Mouse (Mus musculus): ENCODE measurements around the gene Mrps18a. TPM values are rescaled to one million over a fixed set of nuclear protein-coding genes. Genes with fewer than 3 reads are reported as not detected.
A peak's percentile ranks its signal among the peaks of the same experiment; 100 is the strongest.

Mrps18a gene
- total and polyA plus RNA-seq, 2 experiments from 2014 or later: 79.4 to 176 TPM

- WGBS: 97% methylated on average over 8 of the region's 8 CpGs
- H3K36me3 ChIP-seq (ENCODE audit: insufficient read depth): peaks cover 50% of the 10 kb centered on the region
- TF ChIP-seq CTCF (IDR thresholded peaks at IDR 0.05; ENCODE audit: low read depth): no peak
- no peaks in the 10 kb centered on the region for H3K27me3 ChIP-seq (ENCODE audit: insufficient read depth, low read length)
- no peak for ATAC-seq
- no peak overlapping the region for H3K27ac ChIP-seq (ENCODE audit: low read depth, low read length)
- H3K4me2 ChIP-seq (ENCODE audit: low read depth): no peak overlapping the region
- H3K9me3 ChIP-seq (ENCODE audit: low read length): no peaks in the 10 kb centered on the region
- H3K4me3 ChIP-seq (ENCODE audit: low read depth, low read length): no peak overlapping the region
- DNase-seq: no peak
- H3K9ac ChIP-seq: no peak overlapping the region
- peaks cover 15% of the 10 kb centered on the region for H3K4me1 ChIP-seq (ENCODE audit: insufficient read depth)
Measured at GRCm38 (mm10) chr17:46164301-46164700, 53.5 kb downstream of the Mrps18a start.

DNA sequence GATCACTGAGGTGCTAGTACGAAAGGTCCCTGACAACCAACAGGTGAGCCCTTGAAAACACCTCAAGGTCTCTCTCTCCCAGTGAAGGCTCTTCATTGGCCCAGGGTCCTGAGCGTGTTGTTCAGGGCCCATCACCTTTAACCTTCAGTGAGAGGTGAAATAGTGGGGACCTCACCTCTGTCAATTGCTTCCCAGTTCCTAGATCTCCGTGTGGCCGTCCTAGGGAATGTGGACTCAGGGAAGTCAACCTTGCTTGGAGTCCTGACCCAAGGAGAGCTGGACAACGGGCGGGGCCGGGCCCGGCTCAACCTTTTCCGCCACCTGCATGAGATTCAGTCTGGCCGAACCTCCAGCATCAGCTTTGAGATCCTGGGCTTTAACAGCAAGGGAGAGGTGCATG is 54.0 kb downstream of the Mrps18a start:
- Histone ChIP-seq H3K9ac (no peak overlapping the region), H3K27me3 (ENCODE audit: insufficient read depth, low read length) (no peaks in the 10 kb centered on the region), H3K4me1 (ENCODE audit: insufficient read depth) (peaks cover 15% of the 10 kb centered on the region), H3K36me3 (ENCODE audit: insufficient read depth) (peaks cover 54% of the 10 kb centered on the region), H3K4me3 (ENCODE audit: low read depth, low read length) (no peak overlapping the region), H3K27ac (ENCODE audit: low read depth, low read length) (no peak overlapping the region), H3K4me2 (ENCODE audit: low read depth) (no peak overlapping the region), H3K9me3 (ENCODE audit: low read length) (no peaks in the 10 kb centered on the region)
- WGBS: 95% methylated on average over 10 of the region's 10 CpGs
- ATAC-seq: no peak
- no peak for DNase-seq
- no peak for TF ChIP-seq CTCF (IDR thresholded peaks at IDR 0.05; ENCODE audit: low read depth)

DNA sequence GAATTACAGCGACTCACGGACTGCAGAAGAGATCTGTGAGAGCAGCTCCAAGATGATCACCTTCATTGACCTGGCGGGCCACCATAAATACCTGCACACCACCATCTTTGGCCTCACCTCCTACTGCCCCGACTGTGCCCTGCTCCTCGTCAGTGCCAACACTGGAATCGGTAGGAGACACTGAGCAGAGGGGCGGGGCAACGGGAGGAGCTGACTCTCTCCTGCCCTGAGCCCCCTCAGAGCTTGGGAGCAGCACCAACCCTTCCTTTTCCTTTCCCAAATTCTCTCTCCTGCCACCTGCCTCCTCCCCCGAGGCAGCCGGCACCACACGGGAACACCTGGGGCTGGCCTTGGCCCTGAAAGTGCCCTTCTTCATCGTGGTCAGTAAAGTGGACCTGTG is 54.7 kb downstream of the Mrps18a start:
- TF ChIP-seq CTCF (IDR thresholded peaks at IDR 0.05; ENCODE audit: low read depth): no peak
- Histone ChIP-seq H3K4me3 (ENCODE audit: low read depth, low read length) (no peak overlapping the region), H3K9me3 (ENCODE audit: low read length) (no peaks in the 10 kb centered on the region), H3K36me3 (ENCODE audit: insufficient read depth) (peaks cover 60% of the 10 kb centered on the region), H3K4me1 (ENCODE audit: insufficient read depth) (peaks cover 15% of the 10 kb centered on the region), H3K9ac (no peak overlapping the region), H3K27ac (ENCODE audit: low read depth, low read length) (no peak overlapping the region), H3K27me3 (ENCODE audit: insufficient read depth, low read length) (no peaks in the 10 kb centered on the region), H3K4me2 (ENCODE audit: low read depth) (no peak overlapping the region)
- DNase-seq (no peak), ATAC-seq (no peak)
- WGBS: 89% methylated on average over 12 of the region's 12 CpGs

GRCm38 (mm10) chr17:46166270-46166669 is 55.5 kb downstream of the Mrps18a start:
- ATAC-seq (no peak), DNase-seq (no peak)
- WGBS: 79% methylated on average over 5 of the region's 5 CpGs
- Histone ChIP-seq H3K9me3 (ENCODE audit: low read length) (no peaks in the 10 kb centered on the region), H3K4me3 (ENCODE audit: low read depth, low read length) (no peak overlapping the region), H3K36me3 (ENCODE audit: insufficient read depth) (peaks cover 62% of the 10 kb centered on the region), H3K27me3 (ENCODE audit: insufficient read depth, low read length) (no peaks in the 10 kb centered on the region), H3K4me1 (ENCODE audit: insufficient read depth) (peaks cover 15% of the 10 kb centered on the region), H3K4me2 (ENCODE audit: low read depth) (no peak overlapping the region), H3K27ac (ENCODE audit: low read depth, low read length) (no peak overlapping the region), H3K9ac (no peak overlapping the region)
- no peak for TF ChIP-seq CTCF (IDR thresholded peaks at IDR 0.05; ENCODE audit: low read depth)

DNA sequence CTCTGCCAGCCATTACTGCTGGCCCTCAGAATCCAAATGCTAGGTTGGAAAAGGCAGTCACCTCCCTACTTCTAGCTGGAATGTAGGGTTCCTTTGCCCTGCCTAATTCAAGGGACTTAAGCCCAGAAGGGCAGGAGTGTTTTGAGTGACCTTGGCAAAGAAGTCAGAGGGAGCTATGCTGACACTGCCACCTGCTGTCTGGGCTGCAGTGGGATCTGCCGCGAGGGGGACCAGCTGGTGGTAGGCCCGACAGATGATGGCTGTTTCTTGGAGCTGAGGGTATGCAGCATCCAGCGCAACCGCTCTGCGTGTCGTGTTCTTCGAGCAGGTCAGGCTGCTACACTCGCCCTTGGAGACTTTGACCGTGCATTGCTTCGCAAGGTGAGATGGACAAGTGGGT is 56.2 kb downstream of the Mrps18a start:
- Histone ChIP-seq H3K27ac (ENCODE audit: low read depth, low read length) (no peak overlapping the region), H3K27me3 (ENCODE audit: insufficient read depth, low read length) (no peaks in the 10 kb centered on the region), H3K4me3 (ENCODE audit: low read depth, low read length) (no peak overlapping the region), H3K36me3 (ENCODE audit: insufficient read depth) (peaks cover 66% of the 10 kb centered on the region), H3K9ac (no peak overlapping the region), H3K4me2 (ENCODE audit: low read depth) (no peak overlapping the region), H3K9me3 (ENCODE audit: low read length) (no peaks in the 10 kb centered on the region), H3K4me1 (ENCODE audit: insufficient read depth) (peaks cover 9% of the 10 kb centered on the region; the same call in 1 of the 2 replicates)
- ATAC-seq (no peak), DNase-seq (no peak)
- peak; percentile 57 for TF ChIP-seq CTCF (IDR thresholded peaks at IDR 0.05; ENCODE audit: low read depth)
- WGBS: 83% methylated on average over 11 of the region's 11 CpGs

GRCm38 (mm10) chr17:46168318-46168717 is 57.5 kb downstream of the Mrps18a start:
- Histone ChIP-seq H3K4me2 (ENCODE audit: low read depth) (no peak overlapping the region), H3K4me1 (ENCODE audit: insufficient read depth) (no peaks in the 10 kb centered on the region), H3K4me3 (ENCODE audit: low read depth, low read length) (no peak overlapping the region), H3K27me3 (ENCODE audit: insufficient read depth, low read length) (no peaks in the 10 kb centered on the region), H3K9ac (no peak overlapping the region), H3K27ac (ENCODE audit: low read depth, low read length) (no peak overlapping the region), H3K36me3 (ENCODE audit: insufficient read depth) (peaks cover 76% of the 10 kb centered on the region), H3K9me3 (ENCODE audit: low read length) (no peaks in the 10 kb centered on the region)
- no peak for TF ChIP-seq CTCF (IDR thresholded peaks at IDR 0.05; ENCODE audit: low read depth)
- ATAC-seq (no peak), DNase-seq (no peak)
- 57% methylated on average over 5 of the region's 5 CpGs for WGBS

- ATAC-seq (no peak), DNase-seq (no peak)
- no peaks in the 10 kb centered on the region for H3K9me3 ChIP-seq (ENCODE audit: low read length)
- H3K27ac ChIP-seq (ENCODE audit: low read depth, low read length): no peak overlapping the region
- no peak for TF ChIP-seq CTCF (IDR thresholded peaks at IDR 0.05; ENCODE audit: low read depth)
- no peaks in the 10 kb centered on the region for H3K27me3 ChIP-seq (ENCODE audit: insufficient read depth, low read length)
- 89% methylated on average over 5 of the region's 5 CpGs for whole genome bisulfite sequencing
- no peak overlapping the region for H3K9ac ChIP-seq
- H3K4me3 ChIP-seq (ENCODE audit: low read depth, low read length): no peak overlapping the region
- no peaks in the 10 kb centered on the region for H3K4me1 ChIP-seq (ENCODE audit: insufficient read depth)
- H3K36me3 ChIP-seq (ENCODE audit: insufficient read depth): peaks cover 76% of the 10 kb centered on the region
- no peak overlapping the region for H3K4me2 ChIP-seq (ENCODE audit: low read depth)
Measured at GRCm38 (mm10) chr17:46168768-46169167, 58.0 kb downstream of the Mrps18a start.

GRCm38 (mm10) chr17:46170538-46170937 is 59.8 kb downstream of the Mrps18a start:
- peaks cover 66% of the 10 kb centered on the region for H3K36me3 ChIP-seq (ENCODE audit: insufficient read depth)
- H3K4me3 ChIP-seq (ENCODE audit: low read depth, low read length): no peak overlapping the region
- no peak overlapping the region for H3K27ac ChIP-seq (ENCODE audit: low read depth, low read length)
- 80% methylated on average over 3 of the region's 3 CpGs for WGBS
- no peaks in the 10 kb centered on the region for H3K27me3 ChIP-seq (ENCODE audit: insufficient read depth, low read length)
- peak; percentile 37 for DNase-seq
- H3K4me1 ChIP-seq (ENCODE audit: insufficient read depth): no peaks in the 10 kb centered on the region
- peak; percentile 48; the same call in 1 of the 2 replicates for ATAC-seq
- H3K4me2 ChIP-seq (ENCODE audit: low read depth): no peak overlapping the region
- H3K9me3 ChIP-seq (ENCODE audit: low read length): no peaks in the 10 kb centered on the region
- no peak overlapping the region for H3K9ac ChIP-seq
- peak; percentile 75 for TF ChIP-seq CTCF (IDR thresholded peaks at IDR 0.05; ENCODE audit: low read depth)

Other genes with a start within 250 kb of the Mrps18a start
- 70.7 and 96.5 TPM in 2 replicates for gene Vegfa, start 78.6 kb upstream of the Mrps18a start, total RNA-seq (2014; rRNA removed)
- gene Vegfa, start 78.6 kb upstream of the Mrps18a start, polyA plus RNA-seq (2015; fragmentation: Nextera tagmentation; extraction: Ambion mirVana): 2.0 and 2.3 TPM in 2 replicates
- 63.7 and 94.6 TPM in 2 replicates for gene Rsph9, start 33.2 kb downstream of the Mrps18a start, total RNA-seq (2014; rRNA removed)
- gene Rsph9, start 33.2 kb downstream of the Mrps18a start, polyA plus RNA-seq (2015; fragmentation: Nextera tagmentation; extraction: Ambion mirVana): 87.0 and 101 TPM in 2 replicates
- 11.6 and 14.1 TPM in 2 replicates for gene Mad2l1bp, start 42.6 kb downstream of the Mrps18a start, total RNA-seq (2014; rRNA removed)
- 21.7 and 24.6 TPM in 2 replicates for gene Mad2l1bp, start 42.6 kb downstream of the Mrps18a start, polyA plus RNA-seq (2015; fragmentation: Nextera tagmentation; extraction: Ambion mirVana)
- 79.0 and 91.8 TPM in 2 replicates for gene Gtpbp2, start 50.0 kb downstream of the Mrps18a start, total RNA-seq (2014; rRNA removed)
- 14.8 and 19.8 TPM in 2 replicates for gene Gtpbp2, start 50.0 kb downstream of the Mrps18a start, polyA plus RNA-seq (2015; fragmentation: Nextera tagmentation; extraction: Ambion mirVana)
- 9.6 and 11.7 TPM in 2 replicates for gene Polh, start 91.7 kb downstream of the Mrps18a start, total RNA-seq (2014; rRNA removed)
- gene Polh, start 91.7 kb downstream of the Mrps18a start, polyA plus RNA-seq (2015; fragmentation: Nextera tagmentation; extraction: Ambion mirVana): 3.1 and 4.7 TPM in 2 replicates
- gene Xpo5, start 91.8 kb downstream of the Mrps18a start, total RNA-seq (2014; rRNA removed): 52.6 and 61.5 TPM in 2 replicates
- gene Xpo5, start 91.8 kb downstream of the Mrps18a start, polyA plus RNA-seq (2015; fragmentation: Nextera tagmentation; extraction: Ambion mirVana): 18.1 and 23.2 TPM in 2 replicates
- gene Polr1c, start 137.1 kb downstream of the Mrps18a start, total RNA-seq (2014; rRNA removed): 51.1 and 82.9 TPM in 2 replicates
- gene Polr1c, start 137.1 kb downstream of the Mrps18a start, polyA plus RNA-seq (2015; fragmentation: Nextera tagmentation; extraction: Ambion mirVana): 57.6 and 59.6 TPM in 2 replicates
- 15.8 and 16.1 TPM in 2 replicates for gene Yipf3, start 137.1 kb downstream of the Mrps18a start, total RNA-seq (2014; rRNA removed)
- 64.8 and 74.2 TPM in 2 replicates for gene Yipf3, start 137.1 kb downstream of the Mrps18a start, polyA plus RNA-seq (2015; fragmentation: Nextera tagmentation; extraction: Ambion mirVana)
- gene Lrrc73, start 142.5 kb downstream of the Mrps18a start, total RNA-seq (2014; rRNA removed): 51.5 and 56.6 TPM in 2 replicates
- gene Lrrc73, start 142.5 kb downstream of the Mrps18a start, polyA plus RNA-seq (2015; fragmentation: Nextera tagmentation; extraction: Ambion mirVana): 36.1 and 37.2 TPM in 2 replicates
- 25.6 and 36.9 TPM in 2 replicates for gene Tjap1, start 172.0 kb downstream of the Mrps18a start, total RNA-seq (2014; rRNA removed)
- gene Tjap1, start 172.0 kb downstream of the Mrps18a start, polyA plus RNA-seq (2015; fragmentation: Nextera tagmentation; extraction: Ambion mirVana): 15.8 and 17.6 TPM in 2 replicates
- 49.9 and 61.3 TPM in 2 replicates for gene Dlk2, start 186.4 kb downstream of the Mrps18a start, total RNA-seq (2014; rRNA removed)
- 16.3 and 16.8 TPM in 2 replicates for gene Dlk2, start 186.4 kb downstream of the Mrps18a start, polyA plus RNA-seq (2015; fragmentation: Nextera tagmentation; extraction: Ambion mirVana)
- gene Abcc10, start 217.4 kb downstream of the Mrps18a start, total RNA-seq (2014; rRNA removed): 6.5 and 8.3 TPM in 2 replicates
- 3.7 and 5.0 TPM in 2 replicates for gene Abcc10, start 217.4 kb downstream of the Mrps18a start, polyA plus RNA-seq (2015; fragmentation: Nextera tagmentation; extraction: Ambion mirVana)

All from forebrain, postnatal 0 days (tissue).